Mouse (Mus musculus) heart, adult 11 months (tissue): ENCODE results near the gene Zc3h10.

Experiments used
- DNase-seq: peaks from one replicate; pipeline ENCODE4 v3.0.0; 2022

Zc3h10 gene

DNA sequence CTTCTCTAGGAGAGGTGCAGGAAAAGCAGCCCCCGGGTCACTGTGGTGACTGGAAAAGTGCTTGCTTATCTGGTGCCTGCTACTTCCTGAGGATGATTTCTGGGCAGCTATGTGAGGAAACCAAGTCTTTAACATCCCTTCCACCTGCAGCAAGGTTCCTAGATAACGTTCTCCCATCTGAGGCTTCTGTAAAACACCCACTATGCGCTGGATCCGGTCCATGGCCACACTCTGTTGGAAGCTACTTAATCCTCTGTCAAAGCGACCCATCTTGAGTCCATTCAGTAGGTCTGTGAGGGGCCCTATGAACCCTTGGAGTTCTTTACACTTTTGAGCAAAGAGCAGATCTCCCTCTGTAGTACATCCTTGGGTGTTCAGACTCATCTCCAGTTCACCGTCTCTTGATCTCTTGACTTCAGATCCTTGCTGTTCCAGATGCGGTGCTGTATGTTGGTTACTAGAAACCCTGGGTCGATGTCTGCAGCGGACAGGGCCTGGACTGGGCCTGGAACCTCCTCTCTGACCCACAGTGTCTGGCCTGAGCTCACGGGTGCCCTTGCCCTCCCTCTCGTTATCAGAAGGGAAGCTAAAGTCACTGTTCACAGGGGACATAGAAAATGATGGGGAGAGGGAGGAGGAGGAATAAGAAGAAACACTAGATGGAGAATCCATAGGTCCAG is 2.7 kb upstream of the Zc3h10 start:
- DNase-seq: peak; percentile 91

DNA sequence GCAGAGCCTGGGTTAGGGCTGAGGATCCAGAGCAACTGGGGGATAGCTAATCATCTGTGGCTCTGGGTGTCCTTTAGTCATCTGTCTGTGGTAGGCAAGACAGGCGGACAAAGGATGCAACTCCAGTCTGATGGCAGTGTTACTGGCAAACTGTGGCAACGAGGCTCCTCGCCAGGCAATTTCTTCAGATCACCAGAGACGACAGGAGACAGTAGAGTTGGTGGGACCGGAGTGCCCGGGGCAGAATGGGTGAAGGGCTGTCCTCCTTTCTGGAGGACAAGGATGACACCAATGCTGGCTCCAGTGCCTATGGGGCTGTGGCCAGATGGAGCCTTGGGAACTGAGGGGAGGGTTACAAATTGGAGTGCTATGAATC is 2.1 kb upstream of the Zc3h10 start:
- DNase-seq: peak; percentile 97

DNA sequence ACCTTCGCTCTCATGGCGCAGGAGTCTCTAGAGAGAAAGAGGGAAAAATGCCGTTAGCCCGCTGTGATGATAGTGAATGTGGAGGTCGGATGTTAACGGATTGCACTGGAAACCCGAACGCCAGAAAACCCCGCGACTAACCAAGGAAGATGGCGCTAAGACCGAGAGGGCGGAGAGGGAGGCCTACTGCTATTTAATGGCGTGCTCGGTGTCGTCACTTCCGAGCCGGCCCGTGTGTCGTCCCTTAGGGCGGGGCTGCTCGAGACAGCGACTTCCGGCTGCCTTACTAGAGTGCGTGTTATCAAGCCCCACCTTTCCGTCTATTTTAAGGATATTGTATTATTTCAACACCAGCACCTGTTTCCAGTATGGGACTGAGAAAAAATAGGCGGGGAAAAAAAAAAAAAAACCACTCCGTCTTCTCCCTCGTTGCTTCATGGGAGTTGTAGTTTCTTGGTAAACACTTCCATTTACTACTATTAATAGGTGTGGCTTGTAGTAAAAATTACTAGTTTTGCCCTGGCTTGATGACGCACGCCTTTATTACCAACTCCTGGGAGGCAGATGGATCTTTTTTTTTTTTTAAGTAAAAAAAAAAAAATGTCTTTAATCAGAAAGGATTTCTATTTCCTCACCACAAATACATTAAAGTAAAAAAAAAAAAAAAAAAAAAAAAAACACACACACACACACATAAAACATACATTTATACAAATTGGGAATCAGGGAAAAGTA is 1.5 kb upstream of the Zc3h10 start, which contains the start of gene Rpl41:
TSS of gene Rpl41 (minus strand) at position 359 of the 735 bp plus-strand sequence.
- DNase-seq: peak; percentile 100

DNA sequence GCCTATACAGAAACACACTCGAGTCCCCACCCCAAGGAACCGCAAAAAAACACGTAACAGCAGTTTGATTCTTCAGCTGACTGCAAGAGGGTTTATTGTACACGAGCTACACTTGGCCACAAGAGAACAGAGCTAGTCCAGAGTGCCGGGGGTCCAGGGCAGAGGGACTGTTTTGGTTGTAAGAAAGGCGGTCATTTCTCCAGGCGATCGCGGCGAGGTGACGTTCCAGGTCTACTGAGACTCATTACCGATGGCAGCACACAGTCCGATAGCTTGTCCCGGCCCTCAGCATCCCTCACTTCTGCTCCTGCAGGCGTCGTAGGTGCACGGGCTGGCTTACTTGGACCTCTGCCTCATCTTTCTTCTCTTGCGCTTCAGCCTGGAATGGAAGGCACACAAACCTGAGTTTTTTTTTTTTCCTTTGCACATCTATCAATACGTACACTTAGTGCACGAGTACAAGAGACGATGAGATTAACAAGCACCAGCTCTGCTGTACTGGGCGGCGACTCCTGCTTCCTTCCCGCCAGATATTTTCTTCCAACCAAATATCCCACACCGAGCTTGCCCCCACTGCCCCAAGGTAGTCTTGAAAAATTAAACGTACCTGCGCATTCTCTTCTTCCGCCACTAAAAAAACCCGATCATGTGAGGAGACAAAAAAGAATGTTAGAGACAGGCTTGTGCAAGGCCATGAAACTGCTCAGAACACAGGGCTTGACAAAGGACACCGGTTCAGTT is 647 bp upstream of the Zc3h10 start:
- DNase-seq: peak; percentile 91

DNA sequence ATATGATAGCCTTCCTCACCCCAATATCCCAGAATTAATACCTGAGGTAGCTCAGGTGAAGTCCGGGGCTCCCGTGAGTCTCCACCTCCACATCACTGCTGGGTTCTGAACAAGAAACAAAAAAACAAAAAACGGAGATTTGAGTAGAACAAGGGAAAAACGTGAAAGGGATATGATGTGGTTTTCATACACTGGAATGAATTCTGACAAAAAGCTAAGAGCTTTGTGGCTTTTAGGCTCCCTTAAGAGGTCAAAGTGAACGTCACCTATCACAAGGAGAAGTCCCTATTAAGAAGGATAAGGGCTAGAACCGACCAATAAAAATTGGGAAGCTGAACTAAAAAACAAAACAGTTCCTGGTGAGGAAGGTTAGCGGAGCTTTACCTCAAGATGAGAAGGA is 787 bp downstream of the Zc3h10 start:
- DNase-seq: no peak

DNA sequence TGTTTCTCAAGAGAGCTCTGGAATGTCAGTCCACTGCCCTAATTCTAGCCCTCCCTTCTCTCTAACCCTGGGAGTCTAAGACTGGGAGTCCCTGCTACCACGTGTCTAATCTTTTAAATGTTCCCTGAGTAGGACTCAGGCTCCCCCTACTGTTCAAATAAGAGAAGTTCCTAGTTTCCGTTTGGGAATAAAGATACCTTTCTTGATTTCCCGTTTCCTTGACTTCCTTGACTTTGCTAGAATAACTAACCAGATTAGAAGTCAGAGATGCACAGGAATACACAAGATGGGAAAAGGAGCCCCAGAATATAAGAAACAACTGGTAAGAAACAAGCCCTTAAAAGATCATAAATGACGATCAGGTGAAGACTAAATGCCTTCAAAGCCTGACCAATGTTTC is 1.2 kb downstream of the Zc3h10 start:
- no peak for DNase-seq

DNA sequence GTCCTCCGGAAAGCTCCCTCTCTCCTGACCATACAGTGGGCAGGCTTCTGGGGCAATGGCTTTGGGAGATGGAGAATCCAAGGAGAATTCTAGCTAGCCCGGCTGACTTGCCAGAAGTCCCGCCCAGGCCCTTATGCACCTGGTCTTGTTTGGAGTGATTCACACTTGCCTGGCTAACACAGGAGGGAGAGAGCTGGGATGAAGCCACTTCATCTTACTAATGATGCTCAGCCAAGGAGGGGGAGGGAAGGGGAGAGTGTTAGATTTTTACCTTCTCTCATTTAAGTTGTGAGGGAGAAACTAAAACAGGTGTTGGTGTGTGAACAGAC is 2.0 kb downstream of the Zc3h10 start:
- no peak for DNase-seq

DNA sequence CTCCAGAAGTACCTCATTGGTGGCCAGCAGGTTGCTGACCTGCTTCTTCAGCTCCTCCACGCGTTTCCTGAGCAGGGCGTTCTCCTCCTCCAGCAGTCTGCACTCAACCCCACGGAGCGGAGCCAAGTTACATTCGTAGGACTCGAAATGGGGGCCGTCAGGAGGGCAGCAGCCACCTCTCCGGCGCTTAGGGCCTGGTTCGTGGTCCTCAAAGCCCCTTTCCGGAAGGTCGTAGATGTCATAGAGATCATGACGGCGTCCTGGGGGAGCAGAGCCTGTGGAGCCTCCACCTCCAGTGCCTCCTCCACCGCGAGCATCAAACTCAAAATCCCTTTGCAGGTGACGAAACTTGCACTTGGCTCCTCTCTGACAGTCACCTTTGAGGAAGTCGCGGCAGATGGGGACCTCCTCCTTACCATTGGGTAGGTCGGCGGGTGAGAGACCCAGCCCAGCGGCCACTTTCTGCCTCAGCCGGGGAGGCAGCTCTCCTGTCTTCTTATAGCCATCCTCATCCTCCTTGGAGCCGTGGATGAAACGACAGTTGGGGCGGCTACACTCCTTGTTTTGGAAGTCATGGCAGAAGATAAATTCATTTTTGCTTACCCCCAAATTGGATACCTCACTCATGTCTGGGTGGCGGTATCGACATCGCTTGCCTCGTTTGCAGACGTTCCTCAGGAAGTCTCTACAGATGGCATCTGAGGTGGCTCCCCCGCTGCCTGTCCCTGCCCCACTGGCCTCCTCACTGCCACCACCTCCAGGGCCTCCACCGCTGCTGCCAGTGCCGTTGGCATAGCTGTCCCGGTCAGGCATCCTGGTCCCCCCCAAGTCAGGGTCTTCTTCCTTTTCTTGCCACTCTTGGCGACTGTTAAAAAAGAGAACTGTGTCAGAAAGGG is 2.7 kb downstream of the Zc3h10 start:
- peak; percentile 94 for DNase-seq

DNA sequence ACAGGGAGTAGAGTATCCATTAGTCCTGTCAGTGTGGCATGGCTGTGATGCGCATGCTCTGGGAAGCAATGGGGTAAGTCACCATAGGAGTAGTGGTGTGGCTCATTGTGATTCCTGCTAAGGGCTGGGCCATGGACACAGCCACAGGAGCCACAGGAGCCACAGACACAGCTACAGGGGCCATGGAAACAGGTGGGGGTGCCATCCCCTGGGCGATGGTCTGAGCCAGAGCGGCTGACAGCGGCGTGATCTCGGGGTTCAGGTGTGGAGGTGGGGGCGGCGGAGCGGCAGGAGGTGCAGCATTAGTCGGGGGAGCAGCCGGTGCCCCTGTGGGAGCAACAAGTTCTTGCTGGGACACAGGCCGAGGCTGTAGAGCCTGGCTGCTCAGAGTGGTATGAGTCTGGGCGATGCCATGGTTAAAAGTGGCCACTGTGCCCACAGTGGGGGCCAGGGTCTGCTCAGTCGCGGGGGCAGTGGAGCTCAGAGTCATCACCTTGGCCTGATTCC is 3.4 kb downstream of the Zc3h10 start:
- DNase-seq: peak; percentile 92

DNA sequence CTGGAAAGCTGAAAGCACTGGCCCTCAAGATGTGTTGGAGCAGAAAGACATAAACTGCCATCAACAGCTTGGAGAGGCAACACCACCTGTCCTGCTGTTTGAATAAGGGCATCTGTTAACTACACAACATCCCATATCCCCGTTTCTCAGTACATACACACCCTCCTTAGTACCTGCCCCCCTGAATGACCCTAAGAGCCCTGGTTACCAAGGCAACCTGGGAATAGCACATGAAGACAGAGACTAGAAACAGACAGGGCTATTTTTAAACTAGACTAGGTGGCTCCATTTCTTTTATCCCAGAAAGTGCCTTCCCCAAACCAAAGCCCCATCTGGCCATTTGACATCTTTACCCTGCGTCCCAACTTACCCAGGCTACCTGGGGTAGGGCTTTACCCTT is 4.5 kb downstream of the Zc3h10 start:
- peak; percentile 88 for DNase-seq

DNA sequence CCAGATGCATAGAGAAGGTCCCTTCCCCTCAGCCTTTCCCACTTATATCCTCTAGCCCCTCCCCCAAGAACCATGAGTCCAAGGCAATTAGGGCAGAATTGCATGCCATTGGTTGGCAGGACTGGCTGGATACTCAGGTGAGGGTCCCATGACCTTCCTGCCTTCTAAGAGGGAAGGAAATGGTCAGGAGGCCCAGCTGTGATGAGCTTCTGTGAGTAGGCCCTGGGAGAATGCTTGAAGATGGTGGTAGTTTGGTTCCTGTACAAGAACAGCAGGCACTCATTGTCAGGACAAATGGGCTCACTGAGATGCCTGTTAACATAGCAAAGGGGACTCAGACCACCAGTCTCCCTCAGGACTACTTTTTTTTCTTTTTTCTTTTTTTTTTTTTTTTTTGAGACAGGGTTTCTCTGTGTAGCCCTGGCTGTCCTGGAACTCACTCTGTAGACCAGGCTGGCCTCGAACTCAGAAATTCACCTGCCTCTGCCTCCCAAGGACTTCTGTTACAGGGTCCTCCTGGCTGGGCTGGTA is 9.2 kb downstream of the Zc3h10 start:
- DNase-seq: no peak

DNA sequence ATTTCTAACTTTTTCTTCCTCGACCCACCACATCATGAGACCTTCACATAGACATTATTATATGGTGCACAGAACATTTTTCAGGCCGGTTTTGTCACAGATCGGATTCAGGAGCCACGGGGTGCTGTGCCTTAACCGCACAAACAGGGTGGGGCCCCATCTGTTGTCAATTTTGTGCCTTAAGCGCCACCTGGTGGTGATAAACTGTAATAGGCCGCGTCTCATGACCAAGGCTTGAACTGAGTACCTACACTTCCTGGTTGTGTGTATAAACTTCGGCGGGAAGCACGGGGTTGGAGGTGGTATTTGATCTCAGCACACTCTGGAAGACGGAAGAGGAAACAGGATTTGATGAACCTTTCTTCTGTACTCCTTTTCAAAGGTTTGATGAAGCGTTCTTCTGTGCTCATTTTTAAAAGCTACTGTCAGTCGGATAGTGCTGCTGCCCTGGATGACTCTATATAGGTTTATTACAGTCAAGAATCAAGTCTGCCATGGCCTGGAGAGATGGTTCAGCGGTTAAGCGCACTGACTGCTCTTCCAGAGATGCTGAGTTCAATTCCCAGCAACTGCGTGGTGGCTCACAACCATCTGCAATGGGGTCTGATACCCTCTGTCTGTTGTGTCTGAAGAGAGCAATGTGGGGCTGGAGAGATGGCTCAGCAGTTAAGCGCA is 11.2 kb downstream of the Zc3h10 start:
- peak; percentile 99 for DNase-seq

DNA sequence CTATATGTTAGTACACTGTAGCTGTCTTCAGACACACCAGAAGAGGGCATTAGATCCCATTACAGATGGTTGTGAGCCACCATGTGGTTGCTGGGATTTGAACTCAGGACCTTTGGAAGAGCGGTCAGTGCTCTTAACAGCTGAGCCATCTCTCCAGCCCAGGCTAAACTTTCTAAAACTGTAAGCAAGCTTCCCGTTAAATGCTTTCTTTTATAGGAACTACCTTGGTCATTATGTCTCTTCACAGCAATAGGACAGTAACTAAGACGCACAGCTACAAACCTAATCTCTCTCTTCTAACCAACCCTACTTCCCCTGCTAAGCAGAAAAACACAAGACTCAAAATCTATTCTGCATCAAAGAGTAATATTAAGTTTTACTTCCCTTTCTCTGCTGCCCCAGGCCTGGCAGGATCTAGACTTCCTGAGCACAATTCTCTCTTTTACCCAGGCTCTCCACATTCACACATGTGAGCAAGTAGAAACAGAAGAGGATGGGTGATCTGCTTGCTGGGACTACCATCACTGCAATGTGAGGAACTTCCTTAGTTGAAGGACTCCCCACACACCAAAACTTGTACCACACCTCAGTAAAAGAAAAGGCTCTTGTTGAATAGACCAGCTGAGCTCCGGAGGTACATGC is 11.8 kb downstream of the Zc3h10 start:
- DNase-seq: peak; percentile 86

DNA sequence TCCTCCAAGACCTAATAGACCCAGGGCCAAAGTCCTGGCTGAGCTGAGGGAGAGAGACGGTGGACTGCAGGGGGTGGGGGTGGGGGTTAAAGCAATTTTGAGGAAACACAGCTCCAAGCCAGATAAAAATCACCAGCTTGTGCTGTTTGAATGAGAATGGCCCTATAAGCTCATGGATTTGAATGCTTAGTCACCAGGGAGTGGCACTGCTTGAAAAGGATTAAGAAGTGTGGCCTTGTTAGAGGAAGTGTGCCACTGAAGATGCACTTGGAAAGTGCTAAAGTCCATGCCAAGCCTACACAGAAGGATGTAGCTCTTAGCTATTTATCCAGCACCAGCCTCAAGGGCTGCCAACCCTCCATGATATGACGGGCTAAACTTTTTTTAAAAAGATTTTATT is 12.4 kb downstream of the Zc3h10 start:
- no peak for DNase-seq

DNA sequence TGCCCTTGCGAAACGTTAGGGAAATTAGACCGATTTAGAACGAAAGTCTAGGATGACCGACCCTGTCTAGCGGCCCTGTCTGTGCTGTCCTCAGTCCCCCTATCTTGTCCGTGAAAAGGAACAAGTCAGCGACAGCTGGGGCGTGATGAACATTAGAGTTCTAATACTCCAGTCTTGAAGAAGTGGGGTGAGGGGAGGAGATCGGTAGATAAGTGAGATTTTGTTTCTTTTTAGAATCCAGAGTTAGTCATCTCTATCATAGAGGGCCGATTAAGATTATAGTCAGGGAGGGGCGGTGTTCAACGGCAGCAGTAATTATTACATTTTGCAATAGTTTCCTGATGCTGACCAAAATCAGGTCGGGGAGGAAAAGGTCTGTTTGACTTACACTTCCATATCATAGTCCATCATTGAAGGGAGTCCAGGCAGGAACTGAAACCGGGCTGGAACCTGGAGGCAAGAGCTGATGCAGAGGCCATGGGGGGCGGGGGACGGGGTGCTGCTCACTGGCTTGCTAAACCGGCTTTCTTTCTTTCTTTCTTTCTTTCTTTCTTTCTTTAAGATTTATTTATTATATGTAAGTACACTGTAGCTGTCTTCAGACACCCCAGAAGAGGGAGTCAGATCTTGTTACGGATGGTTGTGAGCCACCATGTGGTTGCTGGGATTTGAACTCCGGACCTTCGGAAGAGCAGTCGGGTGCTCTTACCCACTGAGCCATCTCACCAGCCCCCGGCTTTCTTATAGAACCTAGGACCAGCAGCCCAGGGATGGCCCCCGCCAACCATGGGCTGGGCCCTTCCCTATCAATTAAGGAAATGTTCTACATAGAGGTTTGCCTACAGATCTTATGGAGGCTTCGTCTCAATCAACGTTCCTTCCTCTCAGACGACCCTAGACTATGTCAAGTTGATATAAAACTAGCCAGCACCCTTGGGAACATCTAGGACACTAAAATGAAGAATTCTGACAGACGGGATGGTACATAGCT is 20.9 kb downstream of the Zc3h10 start:
- DNase-seq: peak; percentile 94

DNA sequence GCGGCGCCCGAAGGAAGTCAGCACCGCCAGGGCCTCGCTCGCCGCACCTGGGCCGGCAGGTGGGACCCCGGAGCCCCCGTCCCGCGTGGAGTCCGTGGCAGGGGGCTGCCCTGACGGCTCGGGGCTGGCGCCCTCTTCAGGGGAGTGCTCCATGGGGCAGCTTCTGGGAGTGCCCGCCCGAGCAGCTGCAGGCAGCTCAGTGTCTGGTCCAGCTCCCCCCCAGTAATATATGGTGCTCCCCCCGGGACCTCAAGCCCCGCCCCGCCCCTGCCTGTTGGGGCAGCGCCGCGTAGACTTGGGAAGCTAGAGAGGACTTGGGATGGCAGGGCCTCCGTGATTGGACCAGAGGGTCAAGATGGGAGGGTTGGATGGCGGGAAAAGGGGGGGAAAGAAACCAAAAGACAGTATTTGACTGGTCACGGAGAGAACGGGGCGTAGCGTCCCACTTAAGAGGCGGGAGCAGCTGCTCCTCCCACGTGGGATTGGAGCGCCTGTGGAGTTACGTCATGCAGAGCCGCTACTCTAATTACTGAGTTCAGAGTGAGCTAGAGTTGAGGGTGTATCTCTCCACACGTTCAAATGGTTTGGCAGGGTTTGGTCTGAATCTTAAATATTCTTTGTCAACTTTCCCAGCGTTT is 21.8 kb downstream of the Zc3h10 start, which contains the start of gene Esyt1:
TSS of gene Esyt1 (minus strand) at position 201 of the 638 bp plus-strand sequence.
- peak; percentile 100 for DNase-seq

DNA sequence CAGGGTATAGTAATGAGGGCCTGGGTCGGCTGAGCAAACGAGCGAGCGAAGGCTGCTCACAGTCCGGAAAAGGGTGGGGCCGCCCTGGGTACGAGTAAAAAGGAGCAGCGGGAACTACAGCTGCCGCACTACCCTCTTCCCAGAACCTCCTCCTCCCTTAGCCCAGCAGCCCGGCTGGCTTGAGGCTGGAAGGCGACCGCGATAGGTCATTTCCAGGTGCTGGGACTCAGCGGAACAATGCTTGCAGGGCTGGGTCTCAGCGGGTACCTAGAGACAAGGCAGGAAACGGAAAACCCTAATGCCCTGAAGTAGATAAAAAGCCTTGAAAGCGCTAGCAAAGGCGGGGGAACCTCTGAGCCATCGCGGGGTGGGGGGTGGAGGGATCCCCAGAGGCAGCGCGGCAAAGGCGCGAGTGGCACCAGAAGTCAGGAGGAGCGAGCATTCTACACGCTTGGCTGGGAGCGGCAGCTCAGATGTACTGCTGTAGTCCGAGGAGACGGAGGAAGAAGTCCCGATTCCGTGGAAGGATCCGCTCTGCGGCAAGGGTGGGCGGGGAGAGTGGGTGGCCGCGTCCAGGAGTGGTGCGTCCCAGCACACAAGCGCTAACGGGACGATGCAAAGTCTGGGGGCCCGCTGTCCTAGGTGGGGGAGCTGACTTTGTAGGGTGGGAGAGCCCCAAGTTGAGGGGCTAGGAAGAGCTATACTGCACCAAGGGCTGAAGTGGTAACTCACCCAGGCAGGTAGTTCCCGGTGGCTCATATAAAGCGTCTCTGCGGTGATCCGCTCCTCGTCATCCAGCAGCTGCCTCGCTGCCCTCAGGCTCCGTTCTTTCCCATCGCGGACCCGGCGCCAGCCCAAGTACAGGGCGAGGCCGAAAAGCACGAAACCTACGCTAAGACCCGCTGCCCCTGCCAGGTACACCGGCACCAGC is 22.6 kb downstream of the Zc3h10 start:
- peak; percentile 97 for DNase-seq

DNA sequence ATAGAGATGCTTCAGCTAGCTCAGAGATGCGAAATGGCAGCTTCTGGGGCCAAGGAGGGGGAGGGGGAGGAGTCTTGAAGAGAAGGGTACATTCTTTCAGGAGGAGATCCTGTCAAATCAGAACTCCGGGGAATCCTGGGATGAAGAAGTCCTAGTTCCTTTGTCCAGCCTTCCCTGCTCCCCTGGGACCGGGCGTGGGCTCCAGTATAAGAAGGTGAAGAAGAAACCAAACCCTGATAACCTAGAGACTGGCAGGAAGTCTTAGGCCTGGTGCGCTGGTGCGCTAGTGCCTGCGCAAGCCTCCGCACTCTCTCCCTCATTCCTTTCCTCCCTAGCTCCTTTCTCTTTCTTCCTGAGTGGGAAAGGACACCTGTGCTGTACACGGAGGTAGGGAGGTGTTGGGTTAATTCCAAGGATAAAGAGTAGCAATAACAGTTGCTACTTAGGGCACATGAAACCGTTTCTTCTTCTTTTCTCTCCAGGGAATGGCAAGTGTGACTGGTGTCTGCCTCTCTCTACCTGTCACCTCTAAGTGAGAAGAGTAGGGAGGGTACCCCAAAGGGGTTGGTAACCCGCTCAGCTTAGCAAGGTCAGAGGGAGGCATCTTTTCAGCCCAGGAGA is 23.4 kb downstream of the Zc3h10 start:
- DNase-seq: peak; percentile 95
